Mouse (Mus musculus): ENCODE measurements around the gene Scml4.

- peak; percentile 84 for TF ChIP-seq MAX (IDR thresholded peaks at IDR 0.05)
- no peak for TF ChIP-seq CTCF (IDR thresholded peaks at IDR 0.05; ENCODE audit: control insufficient read depth, insufficient read depth, insufficient read length)
- TF ChIP-seq MYOG (IDR thresholded peaks at IDR 0.05; ENCODE audit: control insufficient read depth, extremely low read depth, insufficient read length) = no peak
- TF ChIP-seq USF1 (IDR thresholded peaks at IDR 0.05; ENCODE audit: low read depth) = peak; percentile 92
Observed at GRCm38 (mm10) chr10:42951078-42952045, 91.2 kb downstream of the Scml4 start.

Measured in C2C12 (cell line).